Mouse (Mus musculus): ENCODE measurements around the gene Gm29797. TPM values are rescaled to one million over a fixed set of nuclear protein-coding genes. Genes with fewer than 3 reads are reported as not detected.

Gm29797 gene
- total and polyA plus RNA-seq, 2 experiments from 2014 or later, result not detected

- Histone ChIP-seq H3K4me1 (ENCODE audit: insufficient read depth, low read length) (no peaks in the 10 kb centered on the region), H3K4me3 (ENCODE audit: low read length) (no peak overlapping the region), H3K36me3 (ENCODE audit: insufficient read depth, low read length) (peaks cover 27% of the 10 kb centered on the region), H3K27me3 (ENCODE audit: insufficient read depth, low read length) (no peaks in the 10 kb centered on the region), H3K27ac (no peak overlapping the region), H3K9me3 (ENCODE audit: low read length) (no peaks in the 10 kb centered on the region), H3K4me2 (ENCODE audit: low read depth, low read length) (no peak overlapping the region), H3K9ac (replicated peaks; ENCODE audit: low read length) (no peak overlapping the region)
- no peak for ATAC-seq
- WGBS, result 66% methylated on average over 4 of the region's 4 CpGs
- peak; percentile 39 for TF ChIP-seq CTCF (IDR thresholded peaks at IDR 0.05; ENCODE audit: low read depth)
- DNase-seq (ENCODE audit: low spot score), result no peak
Observed at GRCm38 (mm10) chr2:181683381-181683780, 26.5 kb downstream of the Gm29797 start.

GRCm38 (mm10) chr2:181684713-181685112 is 27.9 kb downstream of the Gm29797 start:
- Histone ChIP-seq H3K9ac (replicated peaks; ENCODE audit: low read length) (no peak overlapping the region), H3K4me1 (ENCODE audit: insufficient read depth, low read length) (no peaks in the 10 kb centered on the region), H3K4me2 (ENCODE audit: low read depth, low read length) (no peak overlapping the region), H3K27me3 (ENCODE audit: insufficient read depth, low read length) (no peaks in the 10 kb centered on the region), H3K4me3 (ENCODE audit: low read length) (no peak overlapping the region), H3K9me3 (ENCODE audit: low read length) (no peaks in the 10 kb centered on the region), H3K27ac (no peak overlapping the region), H3K36me3 (ENCODE audit: insufficient read depth, low read length) (peaks cover 38% of the 10 kb centered on the region)
- DNase-seq (ENCODE audit: low spot score) (no peak), ATAC-seq (no peak)
- no peak for TF ChIP-seq CTCF (IDR thresholded peaks at IDR 0.05; ENCODE audit: low read depth)
- 74% methylated on average over 1 of the region's 1 CpGs for WGBS

GRCm38 (mm10) chr2:181685686-181686085 is 28.9 kb downstream of the Gm29797 start:
- H3K36me3 ChIP-seq (ENCODE audit: insufficient read depth, low read length), result peaks cover 39% of the 10 kb centered on the region
- no peak for ATAC-seq
- 97% methylated on average over 4 of the region's 4 CpGs for WGBS

GRCm38 (mm10) chr2:181687586-181687985 is 30.8 kb downstream of the Gm29797 start:
- no peaks in the 10 kb centered on the region for H3K9me3 ChIP-seq (ENCODE audit: low read length)
- no peak overlapping the region for H3K4me3 ChIP-seq (ENCODE audit: low read length)
- WGBS, result 93% methylated on average over 8 of the region's 8 CpGs
- no peak overlapping the region for H3K9ac ChIP-seq (replicated peaks; ENCODE audit: low read length)
- no peaks in the 10 kb centered on the region for H3K27me3 ChIP-seq (ENCODE audit: insufficient read depth, low read length)
- H3K4me2 ChIP-seq (ENCODE audit: low read depth, low read length), result no peak overlapping the region
- ATAC-seq (no peak), DNase-seq (ENCODE audit: low spot score) (no peak)
- TF ChIP-seq CTCF (IDR thresholded peaks at IDR 0.05; ENCODE audit: low read depth), result no peak
- H3K4me1 ChIP-seq (ENCODE audit: insufficient read depth, low read length), result no peaks in the 10 kb centered on the region
- peaks cover 39% of the 10 kb centered on the region for H3K36me3 ChIP-seq (ENCODE audit: insufficient read depth, low read length)
- H3K27ac ChIP-seq, result no peak overlapping the region

More at GRCm38 (mm10) chr2:181685686-181686085, 28.9 kb downstream of the Gm29797 start:
- DNase-seq (ENCODE audit: low spot score), result no peak
- Histone ChIP-seq H3K4me3 (ENCODE audit: low read length) (no peak overlapping the region), H3K4me1 (ENCODE audit: insufficient read depth, low read length) (no peaks in the 10 kb centered on the region), H3K27me3 (ENCODE audit: insufficient read depth, low read length) (no peaks in the 10 kb centered on the region), H3K9ac (replicated peaks; ENCODE audit: low read length) (no peak overlapping the region), H3K9me3 (ENCODE audit: low read length) (no peaks in the 10 kb centered on the region), H3K27ac (no peak overlapping the region), H3K4me2 (ENCODE audit: low read depth, low read length) (no peak overlapping the region)
- TF ChIP-seq CTCF (IDR thresholded peaks at IDR 0.05; ENCODE audit: low read depth), result no peak

DNA sequence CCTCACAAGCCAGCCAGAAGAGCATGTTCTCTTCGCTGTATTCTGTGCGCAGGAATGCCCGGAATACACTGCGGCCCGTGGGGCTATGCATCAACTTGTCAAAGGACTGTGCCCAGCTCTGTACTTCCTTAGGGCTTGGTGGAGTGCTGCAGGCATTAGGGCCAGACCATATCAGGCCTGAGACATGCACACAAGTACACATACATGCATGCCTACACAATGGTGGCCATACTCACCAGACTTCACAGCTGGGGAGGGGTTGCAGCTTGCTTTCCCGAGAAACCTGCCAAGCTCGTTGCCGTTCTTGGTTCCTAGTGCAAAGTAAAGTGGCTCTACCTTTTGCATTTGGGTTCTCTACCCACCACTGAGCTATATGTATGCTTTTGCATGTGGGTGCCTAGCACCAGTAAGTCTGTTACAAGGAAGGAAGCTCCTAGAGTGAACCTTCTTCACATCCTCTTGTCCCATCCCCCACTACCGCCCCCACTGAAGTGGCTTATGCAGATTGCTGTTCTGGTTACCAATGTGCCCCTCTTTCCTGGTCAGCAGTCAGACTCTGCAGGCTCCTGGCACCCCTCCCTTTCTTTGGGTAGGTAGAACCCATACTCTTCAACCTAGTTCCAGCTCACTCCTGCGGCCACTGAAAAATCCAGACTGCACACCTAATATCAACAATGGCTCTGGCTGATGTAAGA is 32.8 kb downstream of the Gm29797 start:
- H3K4me1 ChIP-seq (ENCODE audit: insufficient read depth, low read length), result no peaks in the 10 kb centered on the region; the same call in 1 of the 2 replicates
- DNase-seq (ENCODE audit: low spot score), result no peak
- TF ChIP-seq CTCF (IDR thresholded peaks at IDR 0.05; ENCODE audit: low read depth), result no peak
- H3K36me3 ChIP-seq (ENCODE audit: insufficient read depth, low read length), result peaks cover 39% of the 10 kb centered on the region
- H3K27ac ChIP-seq, result no peak overlapping the region
- no peak for ATAC-seq
- no peaks in the 10 kb centered on the region for H3K27me3 ChIP-seq (ENCODE audit: insufficient read depth, low read length)
- H3K9ac ChIP-seq (replicated peaks; ENCODE audit: low read length), result no peak overlapping the region
- WGBS, result 89% methylated on average over 10 of the region's 10 CpGs
- H3K4me3 ChIP-seq (ENCODE audit: low read length), result no peak overlapping the region
- no peak overlapping the region for H3K4me2 ChIP-seq (ENCODE audit: low read depth, low read length)
- H3K9me3 ChIP-seq (ENCODE audit: low read length), result no peaks in the 10 kb centered on the region

DNA sequence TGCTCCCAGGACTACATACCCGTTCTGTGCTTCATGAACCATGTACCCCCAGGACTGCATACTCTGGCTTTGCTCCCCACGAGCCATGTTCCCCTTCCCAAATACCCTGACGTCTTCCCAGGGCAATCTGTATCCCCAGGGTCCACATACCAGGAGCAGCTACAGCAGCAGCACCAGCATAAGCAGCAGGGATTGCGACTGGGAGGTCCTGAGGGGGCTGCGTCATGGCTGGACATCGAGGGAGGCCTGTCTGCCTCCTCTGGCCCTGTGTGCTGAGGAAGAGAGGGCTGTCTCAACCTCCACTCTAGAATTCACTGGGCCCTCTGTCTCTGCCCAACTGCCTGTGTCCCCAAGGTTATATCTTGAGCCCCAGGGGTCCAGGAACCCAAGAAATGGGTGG is 34.2 kb downstream of the Gm29797 start:
- no peak for ATAC-seq
- Histone ChIP-seq H3K27ac (no peak overlapping the region), H3K36me3 (ENCODE audit: insufficient read depth, low read length) (peaks cover 35% of the 10 kb centered on the region), H3K9me3 (ENCODE audit: low read length) (no peaks in the 10 kb centered on the region), H3K27me3 (ENCODE audit: insufficient read depth, low read length) (no peaks in the 10 kb centered on the region), H3K4me3 (ENCODE audit: low read length) (no peak overlapping the region), H3K4me1 (ENCODE audit: insufficient read depth, low read length) (no peaks in the 10 kb centered on the region; the same call in 1 of the 2 replicates), H3K4me2 (ENCODE audit: low read depth, low read length) (no peak overlapping the region), H3K9ac (replicated peaks; ENCODE audit: low read length) (no peak overlapping the region)
- no peak for TF ChIP-seq CTCF (IDR thresholded peaks at IDR 0.05; ENCODE audit: low read depth)
- no peak for DNase-seq (ENCODE audit: low spot score)
- WGBS, result 87% methylated on average over 6 of the region's 6 CpGs

GRCm38 (mm10) chr2:181691571-181691970 is 34.7 kb downstream of the Gm29797 start:
- no peaks in the 10 kb centered on the region; the same call in 1 of the 2 replicates for H3K4me1 ChIP-seq (ENCODE audit: insufficient read depth, low read length)
- H3K27me3 ChIP-seq (ENCODE audit: insufficient read depth, low read length), result no peaks in the 10 kb centered on the region
- no peak overlapping the region for H3K27ac ChIP-seq
- WGBS, result 88% methylated on average over 4 of the region's 4 CpGs
- H3K4me2 ChIP-seq (ENCODE audit: low read depth, low read length), result no peak overlapping the region
- H3K4me3 ChIP-seq (ENCODE audit: low read length), result no peak overlapping the region
- DNase-seq (ENCODE audit: low spot score) (no peak), ATAC-seq (no peak)
- H3K9ac ChIP-seq (replicated peaks; ENCODE audit: low read length), result no peak overlapping the region
- peaks cover 30% of the 10 kb centered on the region for H3K36me3 ChIP-seq (ENCODE audit: insufficient read depth, low read length)
- H3K9me3 ChIP-seq (ENCODE audit: low read length), result no peaks in the 10 kb centered on the region
- no peak for TF ChIP-seq CTCF (IDR thresholded peaks at IDR 0.05; ENCODE audit: low read depth)
